Mouse (Mus musculus) left cerebral cortex, postnatal 14 days (tissue): ENCODE measurements around the gene Rpl6. TPM values are rescaled to one million over a fixed set of nuclear protein-coding genes. Genes with fewer than 3 reads are reported as not detected.

Experiments
- DNase-seq, 2 experiments: peaks; one replicate each; pipeline ENCODE4 v3.0.0; 2021 to 2022; ENCODE audit warnings: low spot score in 2 of 2, mixed read lengths in 1 of 2
- intact Hi-C: fragments of 180-260 bp; cut with DNase I; formaldehyde crosslinking; loops from one replicate; pipeline ENCODE4 v1.15.1; 2025
- long read RNA-seq, 2 experiments: library from polyadenylated mRNA; stranded (forward); transcript quantifications; one replicate each; pipeline ENCODE4 v2.0.0; 2021
- total RNA-seq, 2 experiments: library from RNA; stranded (reverse); gene quantifications; 2 replicates each; pipeline ENCODE4 v1.2.3; 2021

The Rpl6 gene
- 100 to 1,000 TPM; 391 to 441 TPM for total RNA-seq
- long read RNA-seq, experiment 1, transcript Rpl6-201 (7 exons, 1,270 nt) = major isoform, 187 of 241 reads
- long read RNA-seq, experiment 1, partial matches to known transcripts = 46 of 241 reads
- long read RNA-seq, experiment 1, other reads (novel, unspliced or antisense) = 6 of 241 reads
- long read RNA-seq, experiment 2, transcript Rpl6-201 (7 exons, 1,270 nt) = major isoform, 152 of 208 reads
- long read RNA-seq, experiment 2, partial matches to known transcripts = 52 of 208 reads
- long read RNA-seq, experiment 2, other reads (novel, unspliced or antisense) = 3 of 208 reads

- DNase-seq = peak; percentile 81 to 82
- intact Hi-C loops = no loop called here
Measured at GRCm38 (mm10) chr5:121204132-121205089, at the start of gene Rpl6. Rpl6 (plus strand) TSS chr5:121204481.

GRCm38 (mm10) chr5:121156121-121156520 is 48.2 kb upstream of the Rpl6 start:
- intact Hi-C loops = no loop called here
- no peak for DNase-seq

GRCm38 (mm10) chr5:121157017-121157416 is 47.3 kb upstream of the Rpl6 start:
- intact Hi-C loops = no loop called here
- DNase-seq = no peak

GRCm38 (mm10) chr5:121157489-121157888 is 46.8 kb upstream of the Rpl6 start:
- intact Hi-C loops = no loop called here
- DNase-seq = no peak

GRCm38 (mm10) chr5:121158966-121159365 is 45.3 kb upstream of the Rpl6 start:
- intact Hi-C loops = no loop called here
- DNase-seq = no peak

GRCm38 (mm10) chr5:121162285-121162684 is 42.0 kb upstream of the Rpl6 start:
- no peak for DNase-seq
- intact Hi-C loops = no loop called here

- intact Hi-C loops = no loop called here
Measured at GRCm38 (mm10) chr5:121162923-121163322, 41.4 kb upstream of the Rpl6 start.

GRCm38 (mm10) chr5:121166884-121167283 is 37.4 kb upstream of the Rpl6 start:
- DNase-seq = no peak
- intact Hi-C loops = no loop called here

More at GRCm38 (mm10) chr5:121162923-121163322, 41.4 kb upstream of the Rpl6 start:
- DNase-seq = no peak

- intact Hi-C loops = no loop called here
Measured at GRCm38 (mm10) chr5:121169588-121169987, 34.7 kb upstream of the Rpl6 start.

GRCm38 (mm10) chr5:121172835-121173234 is 31.4 kb upstream of the Rpl6 start:
- peak in 1 of 2 experiments; percentile 34 for DNase-seq
- intact Hi-C loops = loop anchor here (5.0 kb wide), 1 partner anchor 221 kb away; no protein-coding TSS in a partner anchor

More at GRCm38 (mm10) chr5:121169588-121169987, 34.7 kb upstream of the Rpl6 start:
- DNase-seq = no peak

- intact Hi-C loops = no loop called here
- DNase-seq = peak in 1 of 2 experiments; percentile 35
Measured at GRCm38 (mm10) chr5:121179077-121179857, 25.0 kb upstream of the Rpl6 start.

- intact Hi-C loops = no loop called here
- DNase-seq = no peak
Measured at GRCm38 (mm10) chr5:121183269-121183668, 21.0 kb upstream of the Rpl6 start.

- intact Hi-C loops = no loop called here
- DNase-seq = no peak
Measured at GRCm38 (mm10) chr5:121184375-121184774, 19.9 kb upstream of the Rpl6 start.

- intact Hi-C loops = no loop called here
- DNase-seq = peak in 1 of 2 experiments; percentile 19
Measured at GRCm38 (mm10) chr5:121184945-121185551, 19.2 kb upstream of the Rpl6 start.

- DNase-seq = no peak
- intact Hi-C loops = no loop called here
Measured at GRCm38 (mm10) chr5:121187580-121188001, 16.7 kb upstream of the Rpl6 start.

- DNase-seq = no peak
- intact Hi-C loops = no loop called here
Measured at GRCm38 (mm10) chr5:121188265-121188664, 16.0 kb upstream of the Rpl6 start.

GRCm38 (mm10) chr5:121189182-121189581 is 15.1 kb upstream of the Rpl6 start:
- intact Hi-C loops = no loop called here
- peak in 1 of 2 experiments; percentile 14 for DNase-seq

- DNase-seq = no peak
- intact Hi-C loops = no loop called here
Measured at GRCm38 (mm10) chr5:121190210-121190835, 14.0 kb upstream of the Rpl6 start.
